In the genomic region with DNA sequence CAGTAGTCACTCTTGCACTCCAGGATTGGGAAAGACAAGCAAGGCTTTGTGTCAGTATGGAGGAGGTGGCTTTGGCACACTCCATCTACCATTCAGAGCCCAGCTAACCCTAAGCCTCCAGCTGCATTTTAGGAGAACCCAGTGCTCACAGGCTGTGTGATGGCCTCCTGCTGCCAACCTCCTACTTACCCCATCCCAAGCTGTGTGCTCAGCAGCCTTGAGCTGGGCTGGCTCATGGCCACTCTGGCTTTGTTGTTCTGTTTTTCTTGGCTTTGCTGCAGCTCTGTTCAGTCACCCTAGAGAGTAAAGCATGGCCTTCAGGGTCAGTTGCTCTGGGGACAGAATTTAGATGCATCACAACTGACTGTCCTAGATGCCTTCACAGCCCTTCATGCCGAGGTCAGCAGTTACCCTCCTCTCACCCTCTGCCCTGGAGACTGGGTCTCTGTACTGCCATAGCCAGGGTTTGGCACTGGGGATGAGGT, we compare ENCODE assay signal across 8 mouse cellular contexts. TPM values are rescaled to one million over a fixed set of nuclear protein-coding genes. Genes with fewer than 3 reads are reported as not detected.
DNase-seq lines count a peak whose midpoint lies in the region; TF ChIP-seq lines count a peak whose summit lies in the region.
"Had no signal": no experiment of that assay in that cellular context is flagged by ENCODE, and none has a peak within 500 bp of the region (broad histone marks: within the 10 kb centered on the region; RNA-seq: fewer than 3 reads in every experiment).

No protein-coding gene starts in this region.

- no peaks in the 10 kb centered on the region for H3K36me3 ChIP-seq in kidney, adult 2 months (ENCODE audit: control insufficient read depth, insufficient read depth, low read length)

- WGBS in kidney, adult 2 months: 34% methylated on average over 1 of the region's 1 CpGs

- no peak for TF ChIP-seq CTCF in kidney, adult 2 months (conservative IDR thresholded peaks at IDR 0.05; ENCODE audit: insufficient read depth, insufficient read length, low read depth, low read length)

- H3K27ac ChIP-seq in kidney, adult 2 months (ENCODE audit: insufficient read depth, low read depth, low read length): no peak overlapping the region

- H3K27me3 ChIP-seq in kidney, adult 2 months (replicated peaks; ENCODE audit: control insufficient read depth, insufficient read depth, low read length): no peaks in the 10 kb centered on the region

- H3K4me3 ChIP-seq in kidney, adult 2 months (ENCODE audit: insufficient read depth, low read depth, low read length): no peak overlapping the region

- no peak for TF ChIP-seq POLR2A in kidney, adult 2 months (IDR thresholded peaks at IDR 0.05; ENCODE audit: low read depth, low read length)

- H3K4me1 ChIP-seq in kidney, adult 2 months (ENCODE audit: control insufficient read depth, insufficient read depth, low read length): peaks cover 5% of the 10 kb centered on the region; the same call in 1 of the 2 replicates

- peak; percentile 8 for DNase-seq in 3134 (ENCODE audit: extremely low read depth, insufficient read length, low spot score)
- peak; percentile 97 for DNase-seq in Muller cell, postnatal 12 days (ENCODE audit: inconsistent ontology term)
- peak; percentile 35 to 36 for DNase-seq in cerebellum, postnatal 36 days
- DNase-seq in kidney, adult 2 months: peak; percentile 91
- DNase-seq in left cerebral cortex, postnatal 36 days (ENCODE audit: low spot score in 2 of 2): peak; percentile 52 to 59
- DNase-seq in right cerebral cortex, postnatal 36 days (ENCODE audit: low spot score in 2 of 2): peak; percentile 61 to 72
- DNase-seq in embryo, embryonic 10.5 days (ENCODE audit: low spot score): no peak

- intact Hi-C loops in left cerebral cortex, postnatal 36 days (cut with DNase I): no loop called here

RNA-seq across cellular contexts. Expression of gene Nat8f2, which starts 12.7 kb away (rescaled TPM):
- polyA plus RNA-seq in kidney, adult 2 months (2012; rRNA removed): 4.8 and 5.7 TPM in 2 replicates
- total RNA-seq in left cerebral cortex, postnatal 36 days (2021): 1 to 10 TPM; 1.4 to 2.4 TPM
- polyA plus RNA-seq: limb, embryonic 11.5 days had no signal

RNA-seq across cellular contexts. Expression of gene Nat8, which starts 24.4 kb away (rescaled TPM):
- polyA plus RNA-seq in kidney, adult 2 months (2012; rRNA removed): 235 and 248 TPM in 2 replicates
- 1 to 10 TPM; 2.7 to 3.6 TPM for total RNA-seq in left cerebral cortex, postnatal 36 days (2021)
- polyA plus RNA-seq: limb, embryonic 11.5 days had no signal

RNA-seq across cellular contexts. Expression of gene Nat8f5, which starts 35.5 kb away (rescaled TPM):
- 29.0 and 32.2 TPM in 2 replicates for polyA plus RNA-seq in kidney, adult 2 months (2012; rRNA removed)
- 1 to 10 TPM; 5.8 to 6.0 TPM for total RNA-seq in left cerebral cortex, postnatal 36 days (2021)
- polyA plus RNA-seq: limb, embryonic 11.5 days had no signal

RNA-seq across cellular contexts. Expression of gene Nat8f6, which starts 35.5 kb away (rescaled TPM):
- 214 and 260 TPM in 2 replicates for polyA plus RNA-seq in kidney, adult 2 months (2012; rRNA removed)
- total RNA-seq in left cerebral cortex, postnatal 36 days (2021): 1 to 10 TPM; 1.1 to 2.8 TPM
- polyA plus RNA-seq: limb, embryonic 11.5 days had no signal

RNA-seq across cellular contexts. Expression of gene Nat8f4, which starts 48.4 kb away (rescaled TPM):
- polyA plus RNA-seq in kidney, adult 2 months (2012; rRNA removed): 5.2 and 5.7 TPM in 2 replicates
- total RNA-seq in left cerebral cortex, postnatal 36 days (2021): 1 to 10 TPM; 6.5 to 8.3 TPM
